Mouse (Mus musculus) liver, postnatal 0 days (tissue): ENCODE data around the gene Ndrg3. TPM values are rescaled to one million over a fixed set of nuclear protein-coding genes. Genes with fewer than 3 reads are reported as not detected.
"Not testable (repeated sequence)": the region's sequence is repeated elsewhere in the genome, so short reads cannot be mapped to it uniquely, and the experiment has no call there.

Experiments used
- ATAC-seq: fragments of 200-750 bp; cut with Nextera tagmentation; 2 replicates; pipeline ENCODE4 v1.8.0; 2017; ENCODE audit warnings: mild to moderate bottlenecking, moderate library complexity
- DNase-seq: peaks from one replicate; pipeline ENCODE4 v3.0.0-alpha.2; 2016
- H3K27ac ChIP-seq: fragments of 300-500 bp; sonication (generic); 2 replicates; pipeline ENCODE4 v1.5.1; 2014; ENCODE audit warnings: antibody characterized with exemption, moderate library complexity, mild to moderate bottlenecking, low read depth
- H3K27me3 ChIP-seq: fragments of 300-500 bp; sonication (generic); 2 replicates; pipeline ENCODE4 v1.6.1; 2014; ENCODE audit warnings: low read length, control low read depth, mixed read lengths; ENCODE audit not compliant: insufficient read depth
- H3K36me3 ChIP-seq: fragments of 300-500 bp; sonication (generic); replicated peaks from 2 replicates; pipeline ENCODE4 v1.6.1; 2014; ENCODE audit warnings: mild to moderate bottlenecking, control low read depth, low read length, moderate library complexity, mixed read lengths; ENCODE audit not compliant: insufficient read depth
- H3K4me1 ChIP-seq: fragments of 300-500 bp; sonication (generic); 2 replicates; pipeline ENCODE4 v1.6.1; 2014; ENCODE audit warnings: antibody characterized with exemption, mild to moderate bottlenecking, control low read depth; ENCODE audit not compliant: insufficient read depth
- H3K4me2 ChIP-seq: fragments of 300-500 bp; sonication (generic); 2 replicates; pipeline ENCODE4 v1.6.1; 2014; ENCODE audit warnings: low read depth, mild to moderate bottlenecking, low read length, moderate library complexity, mixed read lengths
- H3K4me3 ChIP-seq: fragments of 300-500 bp; sonication (generic); 2 replicates; pipeline ENCODE4 v1.5.1; 2014; ENCODE audit warnings: low read depth, low read length
- H3K9ac ChIP-seq: fragments of 300-500 bp; sonication (generic); replicated peaks from 2 replicates; pipeline ENCODE4 v1.6.1; 2014; ENCODE audit warnings: mild to moderate bottlenecking, moderate library complexity
- H3K9me3 ChIP-seq: fragments of 300-500 bp; sonication (generic); 2 replicates; pipeline ENCODE4 v1.6.1; 2016; ENCODE audit warnings: mild to moderate bottlenecking, control low read depth, low read length, mixed read lengths
- CTCF ChIP-seq: sonication (generic); IDR thresholded peaks from 2 replicates; pipeline ENCODE4 v1.5.1; 2016; ENCODE audit warnings: antibody characterized with exemption, low read depth
- EP300 ChIP-seq: IDR thresholded peaks from 2 replicates; pipeline ENCODE4 v1.6.1; 2016; ENCODE audit warnings: antibody characterized with exemption, low read depth, mild to moderate bottlenecking
- WGBS: fragments of 180-500 bp; shearing (Covaris S2); extraction: QIAGEN DNeasy Blood & Tissue Kit; methylation state at CpG from one replicate; pipeline ENCODE4 v1.1.7; 2014; ENCODE audit not compliant: insufficient replicate concordance; 5-methylcytosine and 5-hydroxymethylcytosine counted together
- polyA plus RNA-seq: library from polyadenylated mRNA; unstranded; fragments of >200 nt; fragmentation: Nextera tagmentation; extraction: Ambion mirVana; gene quantifications from 2 replicates; pipeline ENCODE4 v1.2.1, GENCODE M21; 2015

Gene Ndrg3
- polyA plus RNA-seq, 1 experiment from 2014 or later: 11.3 TPM

DNA sequence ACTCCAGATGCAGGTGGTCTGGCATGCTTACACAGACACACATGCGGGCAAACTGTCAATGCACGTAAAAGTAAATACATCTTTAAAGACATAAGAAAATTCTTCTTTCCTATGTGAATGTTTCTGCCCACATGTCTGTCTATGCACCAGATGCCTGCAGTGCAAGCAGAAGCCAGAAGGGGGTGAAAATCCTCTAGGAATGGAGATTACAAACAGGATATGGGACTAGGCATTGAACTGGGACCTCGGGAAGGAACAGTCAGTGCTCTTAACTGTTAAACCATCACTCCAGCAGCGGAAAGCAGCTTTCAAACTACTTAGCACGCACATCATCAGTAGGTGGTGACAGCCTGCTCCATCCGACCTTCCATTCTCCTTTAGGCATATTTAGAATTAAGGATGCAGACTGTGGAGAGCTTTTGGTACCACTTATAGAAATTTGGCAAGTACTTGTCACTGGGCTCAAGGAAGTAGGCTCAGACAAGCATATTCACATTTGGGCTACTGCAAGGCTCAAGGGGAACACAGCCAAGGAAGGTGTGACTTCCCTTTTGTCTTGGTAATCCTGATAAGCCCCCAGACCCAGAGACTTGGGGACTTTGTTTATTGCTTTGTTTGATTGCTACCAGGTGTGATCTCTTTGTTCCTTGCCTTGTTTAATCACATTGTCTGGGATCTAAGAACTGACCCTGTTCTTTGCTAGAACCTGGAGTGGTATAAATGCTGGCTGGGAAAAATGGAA, 86.7 kb downstream of the Ndrg3 start:
- WGBS: 45% methylated on average over 6 of the region's 6 CpGs
- H3K36me3 ChIP-seq: no peaks in the 10 kb centered on the region
- no peak overlapping the region for H3K4me2 ChIP-seq
- H3K27me3 ChIP-seq: no peaks in the 10 kb centered on the region
- no peak overlapping the region for H3K27ac ChIP-seq
- no peak overlapping the region for H3K4me3 ChIP-seq
- ATAC-seq: no peak
- H3K4me1 ChIP-seq: no peaks in the 10 kb centered on the region
- TF ChIP-seq EP300: no peak
- peak; percentile 74 for TF ChIP-seq CTCF
- H3K9me3 ChIP-seq: no peaks in the 10 kb centered on the region
- peak; percentile 51 for DNase-seq
- H3K9ac ChIP-seq: no peak overlapping the region

DNA sequence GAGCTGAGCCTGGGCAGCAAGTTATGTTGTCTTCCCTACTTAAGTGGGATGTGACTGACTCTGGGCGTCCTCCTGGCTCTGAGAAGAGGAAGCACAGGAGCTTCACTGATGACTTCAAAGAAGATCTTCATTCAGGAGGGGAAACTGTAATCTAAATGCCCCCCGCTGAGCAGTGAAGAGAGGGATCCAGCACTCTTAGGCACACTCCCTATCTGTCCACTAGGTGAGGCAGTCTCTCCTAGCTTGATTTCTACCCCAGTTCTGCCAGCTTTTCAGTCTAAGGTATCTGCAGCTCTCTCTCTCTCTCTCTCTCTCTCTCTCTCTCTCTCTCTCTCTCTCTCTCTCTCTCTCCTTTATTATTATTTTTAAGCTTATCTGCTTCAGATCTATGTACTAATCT, 88.5 kb downstream of the Ndrg3 start:
- Histone ChIP-seq H3K4me1 (peaks cover 1% of the 10 kb centered on the region), H3K36me3 (no peaks in the 10 kb centered on the region), H3K27ac (no peak overlapping the region), H3K4me2 (no peak overlapping the region), H3K9me3 (no peaks in the 10 kb centered on the region), H3K9ac (no peak overlapping the region), H3K27me3 (no peaks in the 10 kb centered on the region), H3K4me3 (no peak overlapping the region)
- DNase-seq: no peak
- no peak for ATAC-seq
- 40% methylated on average over 2 of the region's 2 CpGs for WGBS
- TF ChIP-seq CTCF (peak; percentile 55), EP300 (no peak)

DNA sequence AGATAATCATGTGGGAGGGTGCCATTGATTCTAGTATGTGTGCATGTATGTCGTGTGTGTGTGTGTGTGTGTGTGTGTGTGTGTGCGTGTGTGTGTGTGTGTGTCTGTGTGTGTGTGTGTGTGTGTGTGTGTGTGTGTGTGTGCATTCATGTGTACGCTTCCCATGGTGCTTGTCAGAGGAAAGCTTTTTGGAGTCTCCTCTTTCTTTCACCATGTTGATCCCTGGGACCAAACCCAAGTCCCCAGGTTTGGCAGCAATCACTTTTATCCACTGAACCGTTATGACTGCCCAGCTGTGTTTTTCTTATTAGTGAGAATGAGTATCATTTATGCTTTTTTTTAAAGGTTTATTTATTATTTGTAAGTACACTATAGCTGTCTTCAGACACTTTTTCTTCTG, 89.4 kb downstream of the Ndrg3 start:
- H3K36me3 ChIP-seq, H3K4me3 ChIP-seq, H3K27ac ChIP-seq, ATAC-seq, H3K9ac ChIP-seq, H3K4me2 ChIP-seq, H3K27me3 ChIP-seq, H3K9me3 ChIP-seq, DNase-seq, H3K4me1 ChIP-seq: not testable (repeated sequence)
- 88% methylated on average over 3 of the region's 4 CpGs for WGBS

DNA sequence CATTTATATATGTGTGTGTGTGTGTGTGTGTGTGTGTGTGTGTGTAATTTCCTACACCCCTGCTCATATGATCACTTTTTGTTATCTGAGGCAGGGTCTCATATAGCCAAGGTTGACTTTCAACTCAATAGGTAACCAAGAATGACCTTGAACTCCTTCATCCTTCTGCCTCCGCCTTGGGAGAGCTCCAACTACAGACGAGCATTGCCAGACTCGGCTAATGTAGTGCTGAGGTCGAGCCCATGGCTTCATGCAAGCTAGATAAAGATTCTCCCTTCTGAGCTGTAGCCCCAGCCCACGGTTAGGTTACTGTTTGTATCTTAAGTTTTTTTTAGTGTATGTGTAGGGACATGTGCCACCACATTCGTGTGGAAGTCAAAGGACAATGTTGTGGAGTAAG, 90.0 kb downstream of the Ndrg3 start:
- 62% methylated on average over 6 of the region's 6 CpGs for WGBS
- H3K9me3 ChIP-seq: no peaks in the 10 kb centered on the region
- TF ChIP-seq CTCF: no peak
- H3K4me1 ChIP-seq: peaks cover 8% of the 10 kb centered on the region
- ATAC-seq (no peak), DNase-seq (no peak)
- no peak overlapping the region for H3K9ac ChIP-seq
- no peak overlapping the region for H3K27ac ChIP-seq
- no peaks in the 10 kb centered on the region for H3K27me3 ChIP-seq
- H3K4me2 ChIP-seq: no peak overlapping the region
- no peak overlapping the region for H3K4me3 ChIP-seq
- H3K36me3 ChIP-seq: no peaks in the 10 kb centered on the region

DNA sequence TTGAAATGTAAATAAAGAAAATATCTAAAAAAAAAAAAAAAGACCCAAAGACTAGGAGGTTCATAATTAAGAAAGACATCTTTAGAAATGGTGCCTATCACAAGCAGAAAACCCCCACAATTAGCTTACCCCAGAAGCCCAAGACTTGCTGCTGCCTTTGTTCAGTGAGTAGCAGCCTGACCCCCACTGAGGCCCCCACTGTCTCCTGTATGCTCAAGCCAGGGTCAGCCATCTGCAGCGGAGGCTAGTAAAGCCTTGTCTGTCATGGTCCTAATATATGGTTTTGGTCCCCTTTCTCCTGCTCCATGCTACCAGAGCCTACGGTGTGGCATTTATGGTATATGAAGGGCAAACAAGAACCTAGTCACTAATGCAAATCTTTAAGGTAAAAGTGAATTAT, 90.5 kb downstream of the Ndrg3 start:
- DNase-seq: no peak
- TF ChIP-seq EP300 (no peak), CTCF (no peak)
- WGBS: 88% methylated on average over 2 of the region's 2 CpGs
- Histone ChIP-seq H3K4me2 (no peak overlapping the region), H3K4me1 (peaks cover 8% of the 10 kb centered on the region), H3K27me3 (no peaks in the 10 kb centered on the region), H3K9me3 (no peaks in the 10 kb centered on the region), H3K9ac (no peak overlapping the region), H3K4me3 (no peak overlapping the region), H3K36me3 (no peaks in the 10 kb centered on the region), H3K27ac (no peak overlapping the region)
- no peak for ATAC-seq

DNA sequence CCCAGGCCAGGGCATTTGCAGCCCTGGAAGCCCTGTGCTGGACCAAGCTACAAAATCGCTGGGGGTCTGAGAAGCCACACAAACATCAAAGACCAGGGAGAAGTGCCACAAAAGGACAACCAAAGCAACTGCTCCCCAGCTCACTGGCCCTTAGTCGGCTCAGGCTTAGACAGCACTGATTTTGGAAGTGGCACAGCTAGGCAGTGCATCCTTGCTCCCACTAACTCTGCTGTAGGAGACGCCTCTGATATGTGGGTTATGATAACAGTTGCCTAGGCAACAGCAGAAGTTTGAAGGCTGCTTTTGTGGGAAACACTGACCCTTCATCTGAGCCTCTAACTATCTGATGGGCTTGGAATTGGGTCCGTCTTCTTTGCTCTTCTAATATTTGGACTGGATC, 92.7 kb downstream of the Ndrg3 start:
- Histone ChIP-seq H3K9ac (no peak overlapping the region), H3K27me3 (no peaks in the 10 kb centered on the region), H3K4me2 (no peak overlapping the region), H3K4me3 (no peak overlapping the region), H3K36me3 (no peaks in the 10 kb centered on the region), H3K4me1 (peaks cover 8% of the 10 kb centered on the region), H3K27ac (no peak overlapping the region), H3K9me3 (no peaks in the 10 kb centered on the region)
- WGBS: 68% methylated on average over 4 of the region's 4 CpGs
- ATAC-seq (no peak), DNase-seq (no peak)
- no peak for TF ChIP-seq CTCF
- no peak for TF ChIP-seq EP300

DNA sequence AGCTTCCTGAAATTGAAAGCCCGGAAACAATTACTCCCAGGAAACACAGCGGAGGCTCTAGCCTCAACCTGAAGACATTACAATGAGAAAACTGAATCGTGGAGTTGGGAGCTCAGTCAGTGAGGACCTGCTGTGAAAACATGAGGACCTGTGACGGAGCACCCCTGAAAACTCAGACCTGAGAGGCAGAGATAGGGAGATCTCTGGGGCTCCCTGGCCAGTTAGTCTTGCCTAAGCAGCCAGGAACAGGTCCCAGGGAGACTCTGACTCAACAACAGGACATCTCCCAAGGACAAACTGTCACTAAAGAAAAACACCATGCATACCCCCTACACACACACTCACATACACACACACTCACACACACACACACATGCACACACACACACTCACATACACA, 93.5 kb downstream of the Ndrg3 start:
- no peaks in the 10 kb centered on the region for H3K9me3 ChIP-seq
- 37% methylated on average over 4 of the region's 4 CpGs for WGBS
- H3K36me3 ChIP-seq: no peaks in the 10 kb centered on the region
- H3K4me1 ChIP-seq: peaks cover 8% of the 10 kb centered on the region
- H3K4me3 ChIP-seq: no peak overlapping the region
- H3K27me3 ChIP-seq: no peaks in the 10 kb centered on the region
- TF ChIP-seq EP300: no peak
- no peak for TF ChIP-seq CTCF
- no peak overlapping the region for H3K27ac ChIP-seq
- no peak for ATAC-seq
- H3K9ac ChIP-seq: no peak overlapping the region
- H3K4me2 ChIP-seq: peak overlapping the region; percentile 39
- no peak for DNase-seq
